In the genomic region with DNA sequence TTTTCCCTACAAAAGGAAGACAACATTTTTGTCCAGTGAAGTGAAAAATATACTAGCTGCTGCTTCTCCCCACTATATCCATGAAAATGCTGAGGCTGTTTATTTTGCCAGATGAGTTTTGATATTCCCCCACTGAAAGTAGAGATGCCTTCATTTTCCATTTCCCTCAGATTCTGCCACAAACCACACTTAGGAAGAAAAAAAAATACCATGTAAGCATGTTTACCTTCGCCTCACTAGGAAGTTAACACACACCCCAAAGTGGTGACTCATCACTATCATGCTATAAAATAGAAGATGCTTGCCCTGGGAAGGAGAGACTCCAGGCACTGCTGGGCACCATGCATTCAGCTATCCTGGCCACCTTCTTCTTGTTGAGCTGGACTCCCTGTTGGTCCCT, we compare ENCODE assay signal across 29 mouse cellular contexts. TPM values are rescaled to one million over a fixed set of nuclear protein-coding genes. Genes with fewer than 3 reads are reported as not detected.
DNase-seq lines count a peak whose midpoint lies in the region; ATAC-seq and TF ChIP-seq lines count a peak whose summit lies in the region.
"Had no signal": no experiment of that assay in that cellular context is flagged by ENCODE, and none has a peak within 500 bp of the region (broad histone marks: within the 10 kb centered on the region; RNA-seq: fewer than 3 reads in every experiment).

Gene Mmp13, plus strand, starts transcription at position 301 of the 400 bp plus-strand sequence.

- WGBS in lung, postnatal 0 days: 76% methylated on average over 1 of the region's 1 CpGs
- WGBS in heart, embryonic 10.5 days: 83% methylated on average over 1 of the region's 1 CpGs
- 94% methylated on average over 1 of the region's 1 CpGs for WGBS in hindbrain, embryonic 14.5 days

- no peak for TF ChIP-seq EP300 in lung, postnatal 0 days (IDR thresholded peaks at IDR 0.05)

- no peaks in the 10 kb centered on the region for H3K9me3 ChIP-seq in lung, postnatal 0 days (ENCODE audit: low read length)
- H3K9me3 ChIP-seq in heart, embryonic 10.5 days: no peaks in the 10 kb centered on the region
- H3K9me3 ChIP-seq in hindbrain, embryonic 14.5 days (ENCODE audit: control insufficient read depth, low read length): no peaks in the 10 kb centered on the region
- H3K9me3 ChIP-seq: embryonic facial prominence, embryonic 13.5 days; forebrain, embryonic 12.5 days; forebrain, embryonic 15.5 days; G1E; hindbrain, embryonic 12.5 days had no signal

- no peak within 1 kb of the TSS for H3K4me2 ChIP-seq in lung, postnatal 0 days (replicated peaks; ENCODE audit: low read depth, low read length)
- H3K4me2 ChIP-seq in hindbrain, embryonic 14.5 days (replicated peaks): no peak within 1 kb of the TSS
- H3K4me2 ChIP-seq: embryonic facial prominence, embryonic 13.5 days; forebrain, embryonic 12.5 days; forebrain, embryonic 15.5 days; heart, embryonic 11.5 days; hindbrain, embryonic 12.5 days had no signal

- ATAC-seq in lung, postnatal 0 days: no peak
- 0 out of 2 replicates have a peak, but pooled peaks have one; percentile 35 for ATAC-seq in granulocyte monocyte progenitor cell, adult 5-6 weeks (replicated peaks; ENCODE audit: poor library complexity, severe bottlenecking)
- ATAC-seq in hindbrain, embryonic 14.5 days (ENCODE audit: low FRiP score): no peak
- ATAC-seq: forebrain, embryonic 15.5 days; hindbrain, postnatal 0 days; inflammation-experienced regulatory T-cells, adult 6 months; intestine, embryonic 16.5 days had no signal

- no peaks in the 10 kb centered on the region for H3K36me3 ChIP-seq in lung, postnatal 0 days (ENCODE audit: insufficient read depth, low read length)
- H3K36me3 ChIP-seq in heart, embryonic 10.5 days: no peaks in the 10 kb centered on the region
- H3K36me3 ChIP-seq in hindbrain, embryonic 14.5 days (replicated peaks; ENCODE audit: control insufficient read depth, insufficient read depth): no peaks in the 10 kb centered on the region
- H3K36me3 ChIP-seq: embryonic facial prominence, embryonic 13.5 days; forebrain, embryonic 12.5 days; forebrain, embryonic 15.5 days; G1E; hindbrain, embryonic 12.5 days had no signal

- TF ChIP-seq CTCF in lung, postnatal 0 days (IDR thresholded peaks at IDR 0.05): no peak

- H3K27me3 ChIP-seq in lung, postnatal 0 days (replicated peaks; ENCODE audit: insufficient read depth, low read length): no peaks in the 10 kb centered on the region
- peaks cover 16% of the 10 kb centered on the region; the same call in 1 of the 2 replicates for H3K27me3 ChIP-seq in heart, embryonic 10.5 days (ENCODE audit: insufficient read depth, poor library complexity, severe bottlenecking)
- no peaks in the 10 kb centered on the region for H3K27me3 ChIP-seq in hindbrain, embryonic 14.5 days (ENCODE audit: control insufficient read depth, insufficient read depth, low read length)
- H3K27me3 ChIP-seq: CH12.LX; embryonic facial prominence, embryonic 13.5 days; forebrain, embryonic 12.5 days; forebrain, embryonic 15.5 days; hindbrain, embryonic 12.5 days had no signal

- H3K4me1 ChIP-seq in lung, postnatal 0 days (ENCODE audit: insufficient read depth, low read depth, low read length): no peaks in the 10 kb centered on the region
- no peaks in the 10 kb centered on the region for H3K4me1 ChIP-seq in heart, embryonic 10.5 days
- no peaks in the 10 kb centered on the region for H3K4me1 ChIP-seq in hindbrain, embryonic 14.5 days (replicated peaks; ENCODE audit: control insufficient read depth, insufficient read depth, low read length)
- H3K4me1 ChIP-seq: embryonic facial prominence, embryonic 13.5 days; forebrain, embryonic 12.5 days; forebrain, embryonic 15.5 days; hindbrain, embryonic 12.5 days had no signal

- H3K27ac ChIP-seq in lung, postnatal 0 days (ENCODE audit: low read length): no peak within 1 kb of the TSS
- H3K27ac ChIP-seq in heart, embryonic 10.5 days: no peak within 1 kb of the TSS
- no peak within 1 kb of the TSS for H3K27ac ChIP-seq in hindbrain, embryonic 14.5 days
- H3K27ac ChIP-seq: embryonic facial prominence, embryonic 13.5 days; forebrain, embryonic 12.5 days; forebrain, embryonic 15.5 days; heart, adult 2 months; hindbrain, embryonic 12.5 days; hindbrain, postnatal 0 days had no signal

- no peak within 1 kb of the TSS for H3K4me3 ChIP-seq in lung, postnatal 0 days (ENCODE audit: low read depth, low read length)
- no peak within 1 kb of the TSS for H3K4me3 ChIP-seq in heart, embryonic 10.5 days
- H3K4me3 ChIP-seq in hindbrain, embryonic 14.5 days (replicated peaks; ENCODE audit: low read length): no peak within 1 kb of the TSS
- H3K4me3 ChIP-seq: embryonic facial prominence, embryonic 13.5 days; erythroblast, embryonic 14.5 days; forebrain, embryonic 12.5 days; forebrain, embryonic 15.5 days; heart, adult 2 months; hindbrain, embryonic 12.5 days had no signal

- peak; percentile 4 for DNase-seq in lung, postnatal 0 days (ENCODE audit: low spot score)
- DNase-seq in lung, postnatal 25 days (ENCODE audit: low spot score): no peak
- peak; percentile 7 for DNase-seq in NIH3T3 (ENCODE audit: low read depth)
- DNase-seq in cerebellum, postnatal 14 days: no peak
- no peak for DNase-seq in heart, embryonic 10.5 days (ENCODE audit: low spot score)
- DNase-seq in hindbrain, embryonic 14.5 days (ENCODE audit: low spot score): no peak
- DNase-seq: adrenal gland, adult 8-10 months; adrenal gland, postnatal 25 days; B cell, adult 2 months; cerebellum, adult 11-12 months; cerebellum, adult 8-10 months; cerebellum, postnatal 10 days; gastrocnemius, postnatal 25 days; heart, adult 2 months; kidney, adult 18-20 months had no signal

- no peak within 1 kb of the TSS for H3K9ac ChIP-seq in lung, postnatal 0 days (replicated peaks; ENCODE audit: low read depth)
- no peak within 1 kb of the TSS for H3K9ac ChIP-seq in hindbrain, embryonic 14.5 days
- H3K9ac ChIP-seq: embryonic facial prominence, embryonic 13.5 days; forebrain, embryonic 12.5 days; forebrain, embryonic 15.5 days; hindbrain, embryonic 12.5 days had no signal

RNA-seq across cellular contexts. Expression of gene Mmp13, which starts in this region (rescaled TPM):
- 0.11 and 0.14 TPM in 2 replicates for polyA plus RNA-seq in lung, postnatal 0 days (2015; fragmentation: Nextera tagmentation; extraction: Ambion mirVana)
- total RNA-seq in granulocyte monocyte progenitor cell, adult 5-6 weeks (2014; fragmentation: Nextera tagmentation): not detected in 2 replicates
- total RNA-seq in granulocyte monocyte progenitor cell, adult 5-6 weeks (2017): not detected in 2 replicates
- polyA plus RNA-seq in heart, embryonic 10.5 days (2016; fragmentation: Nextera tagmentation; extraction: Ambion mirVana): 0.05 TPM in 1 of 2 replicates, not detected in the other
- polyA plus RNA-seq in hindbrain, embryonic 14.5 days (2014; fragmentation: Nextera tagmentation; extraction: Ambion mirVana): not detected in 2 replicates
- total RNA-seq: CH12.LX; gastrocnemius, adult 8-10 months; gastrocnemius, postnatal 25 days; hematopoietic stem cell, adult 5-6 weeks had no signal
- polyA plus RNA-seq: erythroblast, embryonic 14.5 days; forebrain, embryonic 12.5 days; forebrain, embryonic 15.5 days; G1E; heart, embryonic 11.5 days; hindbrain, embryonic 12.5 days; inflammation-experienced regulatory T-cells, adult 6 months had no signal

Comparison
In these comparisons a context has a peak if more than half of its experiments do, and no peak if none do; other contexts are left out.
1. Peak in DNase-seq in lung, postnatal 0 days; RNA of the gene not detected or under 1 TPM.
2. Peak in ATAC-seq in granulocyte monocyte progenitor cell, adult 5-6 weeks; RNA of the gene not detected or under 1 TPM.